Mouse (Mus musculus) left cerebral cortex, adult 18-20 months (tissue): ENCODE measurements around the gene A530016L24Rik. TPM values are rescaled to one million over a fixed set of nuclear protein-coding genes. Genes with fewer than 3 reads are reported as not detected.

Source experiments
- DNase-seq, 2 experiments: peaks; one replicate each; pipeline ENCODE4 v3.0.0; 2021 to 2022; ENCODE audit warnings: low spot score in 2 of 2, mixed read lengths in 1 of 2
- total RNA-seq, 2 experiments: library from RNA; stranded (reverse); gene quantifications; 2 replicates each; pipeline ENCODE4 v1.2.3; 2021

The A530016L24Rik gene
- total RNA-seq, 2 experiments from 2014 or later: 0.21 TPM; not detected in 1

- no peak for DNase-seq
Measured at GRCm38 (mm10) chr12:112546110-112546509, 56.9 kb downstream of the A530016L24Rik start.

GRCm38 (mm10) chr12:112549287-112549686 is 60.0 kb downstream of the A530016L24Rik start:
- DNase-seq: no peak

Other genes with a start within 250 kb of the A530016L24Rik start
- gene Tmem179, start 27.3 kb downstream of the A530016L24Rik start, total RNA-seq: 100 to 1,000 TPM; 117 to 118 TPM
- gene Inf2, start 99.3 kb downstream of the A530016L24Rik start, total RNA-seq: 100 to 1,000 TPM; 127 to 138 TPM
- 10 to 100 TPM; 16.4 to 19.7 TPM for gene Adssl1, start 130.6 kb downstream of the A530016L24Rik start, total RNA-seq
- 10 to 100 TPM; 21.6 to 22.0 TPM for gene Siva1, start 155.2 kb downstream of the A530016L24Rik start, total RNA-seq
- 100 to 1,000 TPM; 161 to 169 TPM for gene Akt1, start 185.4 kb downstream of the A530016L24Rik start, total RNA-seq
- gene Zbtb42, start 189.4 kb downstream of the A530016L24Rik start, total RNA-seq: 1 to 10 TPM; 1.1 to 1.5 TPM
- 100 to 1,000 TPM; 267 to 284 TPM for gene Cep170b, start 231.0 kb downstream of the A530016L24Rik start, total RNA-seq